Mouse (Mus musculus) cerebellum, adult 11-12 months (tissue): ENCODE measurements around the gene Dpep3.
A peak's percentile ranks its signal among the peaks of the same experiment; 100 is the strongest.
"Not testable (repeated sequence)": the region's sequence is repeated elsewhere in the genome, so short reads cannot be mapped to it uniquely, and the experiment has no call there.

Source experiments
- DNase-seq: peaks from one replicate; pipeline ENCODE4 v3.0.0; 2022

The Dpep3 gene

GRCm38 (mm10) chr8:105979325-105979724 is at the start of gene Dpep3:
Dpep3 (minus strand) TSS chr8:105979429.
- no peak for DNase-seq

GRCm38 (mm10) chr8:106022483-106022882 is 43.3 kb upstream of the Dpep3 start:
- DNase-seq, result peak; percentile 70

- DNase-seq, result no peak
Measured at GRCm38 (mm10) chr8:106018039-106018438, 38.8 kb upstream of the Dpep3 start.

- DNase-seq, result no peak
Measured at GRCm38 (mm10) chr8:106017130-106017529, 37.9 kb upstream of the Dpep3 start.

GRCm38 (mm10) chr8:106016284-106016683 is 37.1 kb upstream of the Dpep3 start:
- DNase-seq, result no peak

GRCm38 (mm10) chr8:106012203-106012602 is 33.0 kb upstream of the Dpep3 start:
- DNase-seq, result not testable (repeated sequence)

GRCm38 (mm10) chr8:106011643-106011986 is 32.4 kb upstream of the Dpep3 start, which contains the start of gene Ddx28:
Ddx28 (minus strand) TSS chr8:106011882.
- no peak for DNase-seq

GRCm38 (mm10) chr8:106010748-106011642 is 31.8 kb upstream of the Dpep3 start:
- peak; percentile 90 for DNase-seq

GRCm38 (mm10) chr8:106007891-106008290 is 28.7 kb upstream of the Dpep3 start:
- DNase-seq, result not testable (repeated sequence)

GRCm38 (mm10) chr8:106007135-106007534 is 27.9 kb upstream of the Dpep3 start:
- no peak for DNase-seq

GRCm38 (mm10) chr8:106006413-106006812 is 27.2 kb upstream of the Dpep3 start:
- DNase-seq, result no peak

GRCm38 (mm10) chr8:106005875-106006274 is 26.6 kb upstream of the Dpep3 start, which contains the start of gene Dpep2nb:
Dpep2nb (minus strand) TSS chr8:106005975.
- DNase-seq, result no peak

- no peak for DNase-seq
Measured at GRCm38 (mm10) chr8:106004538-106005207, 25.4 kb upstream of the Dpep3 start.

GRCm38 (mm10) chr8:106001908-106002307 is 22.7 kb upstream of the Dpep3 start:
- peak; percentile 87 for DNase-seq

GRCm38 (mm10) chr8:105998971-105999370 is 19.7 kb upstream of the Dpep3 start:
- DNase-seq, result no peak

GRCm38 (mm10) chr8:105996359-105996758 is 17.1 kb upstream of the Dpep3 start:
- no peak for DNase-seq

GRCm38 (mm10) chr8:105993226-105993625 is 14.0 kb upstream of the Dpep3 start:
- DNase-seq, result no peak

GRCm38 (mm10) chr8:105992499-105992898 is 13.3 kb upstream of the Dpep3 start:
- DNase-seq, result no peak

GRCm38 (mm10) chr8:105991546-105991945 is 12.3 kb upstream of the Dpep3 start:
- no peak for DNase-seq

- DNase-seq, result peak; percentile 77
Measured at GRCm38 (mm10) chr8:105990856-105991387, 11.7 kb upstream of the Dpep3 start, which contains the start of gene Dus2. Dus2 (plus strand) TSS chr8:105991337.

- no peak for DNase-seq
Measured at GRCm38 (mm10) chr8:105988546-105988945, 9.3 kb upstream of the Dpep3 start.

- not testable (repeated sequence) for DNase-seq
Measured at GRCm38 (mm10) chr8:105983406-105983805, 4.2 kb upstream of the Dpep3 start.

- DNase-seq, result no peak
Measured at GRCm38 (mm10) chr8:105981146-105981545, 1.9 kb upstream of the Dpep3 start.

- no peak for DNase-seq
Measured at GRCm38 (mm10) chr8:105975363-105975762, 3.9 kb downstream of the Dpep3 start.
